Mouse (Mus musculus) kidney, adult 10 weeks (tissue): Measurements from ENCODE around the gene Grk4. TPM values are rescaled to one million over a fixed set of nuclear protein-coding genes. Genes with fewer than 3 reads are reported as not detected.

ENCODE experiments used
- polyA plus RNA-seq: library from polyadenylated mRNA; stranded (reverse); fragments of 350-450 nt; fragmentation: Illumina TruSeq; extraction: RNeasy Lipid Tissue Mini Kit (QIAGEN cat#74804); gene quantifications from one replicate; pipeline ENCODE4 v1.2.3, GENCODE M21; 2014; ENCODE audit warnings: low read depth, low replicate concordance

Grk4 gene
- 10.6 TPM for polyA plus RNA-seq

GRCm38 (mm10) chr5:34659686-34660590, at the start of gene Grk4, which contains the start of gene Nop14:
Gene Grk4, plus strand, starts transcription at chr5:34660379.
Gene Nop14, minus strand, starts transcription at chr5:34660148.

GRCm38 (mm10) chr5:34636481-34637287, 23.5 kb upstream of the Grk4 start, which contains the start of gene Mfsd10:
Gene Mfsd10, minus strand, starts transcription at chr5:34637212.

GRCm38 (mm10) chr5:34761509-34761908, 101.3 kb downstream of the Grk4 start, which contains the start of gene Htt:
Gene Htt, plus strand, starts transcription at chr5:34761740.

Other genes starting within 250 kb of the Grk4 start
- 2.8 TPM for gene Tnip2, start 146.4 kb upstream of the Grk4 start, polyA plus RNA-seq
- gene Sh3bp2, start 134.5 kb upstream of the Grk4 start, polyA plus RNA-seq = 0.44 TPM
- gene Add1, start 86.7 kb upstream of the Grk4 start, polyA plus RNA-seq = 81.5 TPM
- not detected for gene Mfsd10, start 23.2 kb upstream of the Grk4 start, polyA plus RNA-seq
- 22.3 TPM for gene Nop14, start 231 bp upstream of the Grk4 start, polyA plus RNA-seq
- gene Htt, start 101.4 kb downstream of the Grk4 start, polyA plus RNA-seq = 7.4 TPM
- not detected for gene Msantd1, start 247.6 kb downstream of the Grk4 start, polyA plus RNA-seq